Mouse (Mus musculus): ENCODE measurements at regions not wholly inside any gene's neighbourhood (a gene's known extent, or its start where the extent isn't known, plus 50 kb on each side); places are given as distances from the start of the nearest gene placed in this dataset.
"Not testable (repeated sequence)": the region's sequence is repeated elsewhere in the genome, so short reads cannot be mapped to it uniquely, and the experiment has no call there.

DNA sequence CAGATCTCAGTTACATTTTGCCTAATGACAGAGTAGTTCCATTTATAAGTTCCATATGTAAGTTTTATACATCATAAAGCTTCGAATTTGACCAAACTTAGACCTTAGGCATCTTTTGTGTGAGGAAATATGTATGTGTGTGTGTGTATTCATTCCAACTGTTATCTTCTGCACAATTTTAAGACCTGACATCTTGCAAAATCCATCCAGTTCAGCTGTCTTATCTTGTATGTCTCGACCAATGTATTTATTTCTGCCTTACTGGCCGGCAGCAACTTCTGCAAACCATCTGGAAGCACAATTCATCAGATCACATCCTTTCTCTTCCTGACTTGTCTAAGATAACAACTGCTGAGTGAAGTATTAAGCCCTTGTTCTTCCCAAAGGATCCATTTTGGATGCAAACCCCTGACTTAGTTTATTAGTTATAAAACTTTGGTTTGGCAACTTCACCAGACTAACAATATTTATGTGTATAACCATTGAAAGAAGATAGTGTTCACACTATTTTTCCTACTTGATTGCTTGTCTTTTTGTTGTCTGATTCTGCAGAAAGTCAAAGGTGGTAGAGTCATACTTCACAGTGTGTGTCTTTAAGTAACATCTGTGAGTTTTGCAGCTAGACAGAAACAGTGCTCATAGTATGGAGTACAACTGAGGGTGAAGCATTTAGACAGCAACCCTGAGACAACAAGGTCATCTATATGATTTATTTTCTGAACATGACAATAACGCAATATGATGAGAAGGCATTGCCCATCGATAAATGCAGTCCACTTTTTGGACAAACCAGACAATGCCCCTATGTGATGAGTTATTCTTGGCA is 622.0 kb upstream of the Marcks start:
- 43% methylated on average over 5 of the region's 5 CpGs for WGBS
- Histone ChIP-seq H3K4me3 (ENCODE audit: low read depth, low read length) (no peak overlapping the region), H3K36me3 (ENCODE audit: insufficient read depth, low read length) (no peaks in the 10 kb centered on the region), H3K27ac (ENCODE audit: low read length) (no peak overlapping the region), H3K4me1 (ENCODE audit: insufficient read depth, low read depth, low read length) (no peaks in the 10 kb centered on the region), H3K9ac (replicated peaks; ENCODE audit: low read depth) (no peak overlapping the region), H3K9me3 (ENCODE audit: low read length) (no peaks in the 10 kb centered on the region), H3K27me3 (replicated peaks; ENCODE audit: insufficient read depth, low read length) (no peaks in the 10 kb centered on the region), H3K4me2 (replicated peaks; ENCODE audit: low read depth, low read length) (no peak overlapping the region)
- no peak for ATAC-seq
- TF ChIP-seq EP300 (IDR thresholded peaks at IDR 0.05) (no peak), CTCF (IDR thresholded peaks at IDR 0.05) (no peak)
- no peak for DNase-seq (ENCODE audit: low spot score)

DNA sequence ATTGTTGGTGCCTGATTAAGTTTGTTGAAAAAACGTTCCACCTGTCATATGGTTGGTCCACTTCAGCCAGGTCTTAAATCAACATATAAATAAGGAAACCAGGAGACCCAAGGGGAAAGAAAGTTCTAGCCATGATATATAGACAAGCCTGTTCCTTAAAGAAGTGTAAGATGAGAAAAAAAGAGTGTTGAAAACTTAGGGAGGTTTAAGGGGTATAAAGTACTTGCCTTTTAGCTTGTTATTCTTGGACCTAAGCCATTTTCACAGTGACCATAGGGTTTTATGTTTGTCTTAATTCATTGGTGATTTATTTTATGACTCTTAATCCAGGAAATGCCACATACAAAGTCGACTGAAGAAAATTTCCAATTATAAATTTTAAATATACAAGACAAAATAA is 602.9 kb upstream of the Marcks start:
- Histone ChIP-seq H3K27me3 (replicated peaks; ENCODE audit: insufficient read depth, low read length) (no peaks in the 10 kb centered on the region), H3K4me3 (ENCODE audit: low read depth, low read length) (no peak overlapping the region), H3K4me2 (replicated peaks; ENCODE audit: low read depth, low read length) (no peak overlapping the region), H3K4me1 (ENCODE audit: insufficient read depth, low read depth, low read length) (no peaks in the 10 kb centered on the region), H3K9ac (replicated peaks; ENCODE audit: low read depth) (no peak overlapping the region), H3K36me3 (ENCODE audit: insufficient read depth, low read length) (no peaks in the 10 kb centered on the region), H3K27ac (ENCODE audit: low read length) (no peak overlapping the region), H3K9me3 (ENCODE audit: low read length) (no peaks in the 10 kb centered on the region)
- no peak for ATAC-seq
- TF ChIP-seq EP300 (IDR thresholded peaks at IDR 0.05) (no peak), CTCF (IDR thresholded peaks at IDR 0.05) (no peak)
- no peak for DNase-seq (ENCODE audit: low spot score)
- 12% methylated on average over 2 of the region's 2 CpGs for WGBS

DNA sequence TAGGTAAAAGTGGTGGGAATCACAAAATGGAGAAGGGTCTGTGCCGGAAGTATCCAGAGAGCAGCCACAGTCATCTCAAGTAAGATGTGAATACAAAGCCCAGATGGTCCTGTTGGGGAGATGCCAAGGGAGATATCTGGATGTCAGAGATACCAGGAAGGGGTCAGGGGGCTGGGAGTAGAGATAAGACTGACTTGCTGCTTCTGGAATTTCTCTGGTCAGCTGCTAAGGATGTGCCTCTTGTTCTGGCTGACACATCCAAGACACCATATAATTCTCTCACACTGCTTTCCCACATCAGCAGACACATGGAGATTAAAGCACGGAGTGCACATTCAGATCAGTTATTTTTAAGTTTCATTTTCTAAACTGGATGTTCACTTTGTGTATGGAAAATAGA is 600.3 kb upstream of the Marcks start:
- no peak overlapping the region for H3K27ac ChIP-seq (ENCODE audit: low read length)
- no peak overlapping the region for H3K9ac ChIP-seq (replicated peaks; ENCODE audit: low read depth)
- H3K4me3 ChIP-seq (ENCODE audit: low read depth, low read length) = no peak overlapping the region
- no peaks in the 10 kb centered on the region for H3K4me1 ChIP-seq (ENCODE audit: insufficient read depth, low read depth, low read length)
- DNase-seq (ENCODE audit: low spot score) (peak; percentile 6), ATAC-seq (peak; percentile 37)
- TF ChIP-seq EP300 (IDR thresholded peaks at IDR 0.05) (no peak), CTCF (IDR thresholded peaks at IDR 0.05) (no peak)
- H3K27me3 ChIP-seq (replicated peaks; ENCODE audit: insufficient read depth, low read length) = no peaks in the 10 kb centered on the region
- H3K4me2 ChIP-seq (replicated peaks; ENCODE audit: low read depth, low read length) = no peak overlapping the region
- 39% methylated on average over 2 of the region's 2 CpGs for WGBS
- no peaks in the 10 kb centered on the region for H3K9me3 ChIP-seq (ENCODE audit: low read length)
- H3K36me3 ChIP-seq (ENCODE audit: insufficient read depth, low read length) = no peaks in the 10 kb centered on the region

DNA sequence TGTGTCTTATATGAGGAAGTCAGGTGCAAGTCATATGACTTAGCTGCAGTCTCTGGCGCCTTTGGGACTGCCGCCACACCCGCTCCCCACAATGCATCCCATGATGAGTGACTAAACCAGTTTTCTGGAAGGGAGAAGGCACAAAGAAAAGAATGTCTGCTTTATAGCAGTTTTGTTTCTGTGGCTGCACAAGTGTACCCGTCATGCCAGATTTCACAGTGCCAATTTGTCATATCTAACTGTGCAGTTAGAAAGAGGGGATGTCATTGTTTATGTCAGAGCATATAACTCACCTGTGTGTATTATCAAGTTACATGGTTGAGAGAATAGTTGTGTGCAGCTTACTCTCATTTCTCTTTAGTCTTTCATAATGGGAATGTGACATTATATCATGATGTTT is 586.9 kb upstream of the Marcks start:
- H3K4me3 ChIP-seq (ENCODE audit: low read depth, low read length) = no peak overlapping the region
- no peaks in the 10 kb centered on the region for H3K27me3 ChIP-seq (replicated peaks; ENCODE audit: insufficient read depth, low read length)
- H3K4me2 ChIP-seq (replicated peaks; ENCODE audit: low read depth, low read length) = no peak overlapping the region
- no peaks in the 10 kb centered on the region for H3K4me1 ChIP-seq (ENCODE audit: insufficient read depth, low read depth, low read length)
- no peaks in the 10 kb centered on the region for H3K9me3 ChIP-seq (ENCODE audit: low read length)
- H3K9ac ChIP-seq (replicated peaks; ENCODE audit: low read depth) = no peak overlapping the region
- no peak for ATAC-seq
- no peaks in the 10 kb centered on the region for H3K36me3 ChIP-seq (ENCODE audit: insufficient read depth, low read length)
- DNase-seq (ENCODE audit: low spot score) = no peak
- 71% methylated on average over 4 of the region's 4 CpGs for WGBS
- no peak for TF ChIP-seq CTCF (IDR thresholded peaks at IDR 0.05)
- TF ChIP-seq EP300 (IDR thresholded peaks at IDR 0.05) = no peak
- no peak overlapping the region for H3K27ac ChIP-seq (ENCODE audit: low read length)

DNA sequence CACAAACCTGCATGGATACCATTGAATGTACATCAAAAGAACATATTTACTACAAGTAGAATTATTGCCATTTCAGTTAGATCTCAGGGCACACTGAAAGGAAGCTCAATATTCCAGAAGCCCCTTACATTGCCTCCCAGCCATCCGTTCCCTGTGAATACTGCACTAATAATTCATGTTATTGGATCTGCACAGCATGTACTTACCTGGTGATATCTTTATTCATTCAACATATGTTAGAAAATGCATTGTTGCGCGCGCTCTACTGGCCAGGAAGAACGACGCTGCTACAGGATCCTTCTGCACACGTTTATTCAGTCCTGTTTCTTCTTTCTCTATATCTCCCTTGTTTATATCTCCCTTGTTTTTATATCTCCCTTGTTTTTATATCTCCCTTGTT is 586.3 kb upstream of the Marcks start:
- not testable (repeated sequence) for H3K9ac ChIP-seq (replicated peaks; ENCODE audit: low read depth); DNase-seq (ENCODE audit: low spot score); H3K27me3 ChIP-seq (replicated peaks; ENCODE audit: insufficient read depth, low read length); H3K4me1 ChIP-seq (ENCODE audit: insufficient read depth, low read depth, low read length); H3K4me3 ChIP-seq (ENCODE audit: low read depth, low read length); H3K36me3 ChIP-seq (ENCODE audit: insufficient read depth, low read length); ATAC-seq; H3K27ac ChIP-seq (ENCODE audit: low read length); H3K9me3 ChIP-seq (ENCODE audit: low read length); H3K4me2 ChIP-seq (replicated peaks; ENCODE audit: low read depth, low read length)
- 87% methylated on average over 7 of the region's 7 CpGs for WGBS

DNA sequence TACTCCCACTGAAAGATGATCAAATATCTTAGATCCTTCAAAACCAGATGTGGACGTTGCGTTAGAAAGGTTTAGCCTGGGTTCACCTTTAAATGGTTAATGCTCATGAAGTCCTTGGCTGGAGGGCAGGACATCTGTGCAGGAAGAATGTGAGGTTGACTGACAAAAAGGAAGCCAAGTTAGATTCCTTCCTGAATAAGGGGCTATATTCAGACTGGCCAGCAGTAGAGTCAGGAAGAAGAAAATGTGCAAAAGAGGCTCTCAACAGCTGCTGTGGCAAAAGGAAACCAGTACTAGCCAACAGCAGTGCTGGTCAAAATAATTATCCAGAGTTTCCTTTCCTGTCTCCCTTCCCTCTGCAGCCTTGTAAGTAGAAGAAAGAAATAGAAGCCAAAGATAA is 582.0 kb upstream of the Marcks start:
- Histone ChIP-seq H3K4me1 (ENCODE audit: insufficient read depth, low read depth, low read length) (no peaks in the 10 kb centered on the region), H3K4me2 (replicated peaks; ENCODE audit: low read depth, low read length) (no peak overlapping the region), H3K36me3 (ENCODE audit: insufficient read depth, low read length) (no peaks in the 10 kb centered on the region), H3K9me3 (ENCODE audit: low read length) (no peaks in the 10 kb centered on the region), H3K27me3 (replicated peaks; ENCODE audit: insufficient read depth, low read length) (no peaks in the 10 kb centered on the region), H3K9ac (replicated peaks; ENCODE audit: low read depth) (no peak overlapping the region), H3K4me3 (ENCODE audit: low read depth, low read length) (no peak overlapping the region), H3K27ac (ENCODE audit: low read length) (no peak overlapping the region)
- TF ChIP-seq EP300 (IDR thresholded peaks at IDR 0.05) (no peak), CTCF (IDR thresholded peaks at IDR 0.05) (no peak)
- no peak for DNase-seq (ENCODE audit: low spot score)
- WGBS = 67% methylated on average over 2 of the region's 2 CpGs
- no peak for ATAC-seq

DNA sequence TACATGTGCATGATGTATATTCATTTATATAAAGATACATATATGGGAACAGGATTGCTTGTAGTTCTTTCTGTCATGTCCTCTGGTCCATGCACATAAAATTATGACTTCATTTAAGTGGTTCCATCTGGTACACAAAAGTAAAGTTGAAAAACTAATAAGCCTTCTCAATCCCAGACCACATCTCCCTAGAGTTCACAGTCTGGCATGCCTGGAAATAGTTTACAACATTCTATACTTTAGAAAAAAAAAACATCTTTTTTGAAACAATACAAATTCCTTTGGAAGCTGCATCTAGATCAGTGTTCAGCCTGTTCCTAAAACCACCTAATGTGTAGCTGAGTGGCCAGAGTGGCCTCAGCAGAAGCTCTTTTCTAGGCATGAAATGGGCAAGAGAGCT is 578.2 kb upstream of the Marcks start:
- ATAC-seq = no peak
- Histone ChIP-seq H3K27ac (ENCODE audit: low read length) (no peak overlapping the region), H3K36me3 (ENCODE audit: insufficient read depth, low read length) (no peaks in the 10 kb centered on the region)

More for the DNA sequence above, 578.2 kb upstream of the Marcks start:
- Histone ChIP-seq H3K9ac (replicated peaks; ENCODE audit: low read depth) (no peak overlapping the region), H3K4me1 (ENCODE audit: insufficient read depth, low read depth, low read length) (no peaks in the 10 kb centered on the region), H3K27me3 (replicated peaks; ENCODE audit: insufficient read depth, low read length) (no peaks in the 10 kb centered on the region), H3K4me2 (replicated peaks; ENCODE audit: low read depth, low read length) (no peak overlapping the region), H3K4me3 (ENCODE audit: low read depth, low read length) (no peak overlapping the region), H3K9me3 (ENCODE audit: low read length) (no peaks in the 10 kb centered on the region)
- no peak for DNase-seq (ENCODE audit: low spot score)
- TF ChIP-seq EP300 (IDR thresholded peaks at IDR 0.05) = no peak
- TF ChIP-seq CTCF (IDR thresholded peaks at IDR 0.05) = no peak
